Mouse (Mus musculus): ENCODE results near the gene Ptprj. TPM values are rescaled to one million over a fixed set of nuclear protein-coding genes. Genes with fewer than 3 reads are reported as not detected.
A peak's percentile ranks its signal among the peaks of the same experiment; 100 is the strongest.

Gene Ptprj
- total RNA-seq, 2 experiments from 2014 or later, result 9.0 to 9.1 TPM

- no peak for DNase-seq
- intact Hi-C loops (cut with DNase I), result no loop called here
Measured at GRCm38 (mm10) chr2:90488690-90489590, 91.5 kb downstream of the Ptprj start.

- no peak for DNase-seq
- intact Hi-C loops (cut with DNase I), result no loop called here
Measured at GRCm38 (mm10) chr2:90487471-90488238, 92.8 kb downstream of the Ptprj start.

- intact Hi-C loops (cut with DNase I), result no loop called here
- DNase-seq, result no peak
Measured at GRCm38 (mm10) chr2:90486226-90486755, 94.2 kb downstream of the Ptprj start.

GRCm38 (mm10) chr2:90481505-90481904, 98.9 kb downstream of the Ptprj start:
- intact Hi-C loops (cut with DNase I), result no loop called here
- DNase-seq, result no peak

GRCm38 (mm10) chr2:90480747-90481308, 99.6 kb downstream of the Ptprj start:
- intact Hi-C loops (cut with DNase I), result no loop called here
- DNase-seq, result no peak

GRCm38 (mm10) chr2:90478531-90478930, 101.9 kb downstream of the Ptprj start:
- no peak for DNase-seq

GRCm38 (mm10) chr2:90477617-90478016, 102.8 kb downstream of the Ptprj start:
- no peak for DNase-seq
- intact Hi-C loops (cut with DNase I), result no loop called here

More at GRCm38 (mm10) chr2:90478531-90478930, 101.9 kb downstream of the Ptprj start:
- intact Hi-C loops (cut with DNase I), result no loop called here

GRCm38 (mm10) chr2:90476792-90477191, 103.7 kb downstream of the Ptprj start:
- no peak for DNase-seq
- intact Hi-C loops (cut with DNase I), result no loop called here

GRCm38 (mm10) chr2:90476319-90476718, 104.1 kb downstream of the Ptprj start:
- DNase-seq, result no peak
- intact Hi-C loops (cut with DNase I), result no loop called here

GRCm38 (mm10) chr2:90474593-90475405, 105.6 kb downstream of the Ptprj start:
- DNase-seq, result peak; percentile 69 to 89
- intact Hi-C loops (cut with DNase I), result loop anchor here (1.0 to 2.0 kb wide), 2 partner anchors 106 to 151 kb away; partner anchors contain the start of gene Ptprj

GRCm38 (mm10) chr2:90472701-90473100, 107.7 kb downstream of the Ptprj start:
- intact Hi-C loops (cut with DNase I), result loop anchor here (1.0 kb wide), 1 partner anchor 206 kb away; no protein-coding TSS in a partner anchor

GRCm38 (mm10) chr2:90470122-90470521, 110.3 kb downstream of the Ptprj start:
- intact Hi-C loops (cut with DNase I), result no loop called here
- DNase-seq, result peak; percentile 31 to 41

More at GRCm38 (mm10) chr2:90472701-90473100, 107.7 kb downstream of the Ptprj start:
- no peak for DNase-seq

GRCm38 (mm10) chr2:90466480-90466879, 114.0 kb downstream of the Ptprj start:
- DNase-seq, result no peak
- intact Hi-C loops (cut with DNase I), result no loop called here

GRCm38 (mm10) chr2:90463735-90464134, 116.7 kb downstream of the Ptprj start:
- no peak for DNase-seq
- intact Hi-C loops (cut with DNase I), result no loop called here

GRCm38 (mm10) chr2:90462252-90462651, 118.2 kb downstream of the Ptprj start:
- intact Hi-C loops (cut with DNase I), result no loop called here
- DNase-seq, result no peak

- intact Hi-C loops (cut with DNase I), result no loop called here
- DNase-seq, result no peak
Measured at GRCm38 (mm10) chr2:90457946-90458345, 122.5 kb downstream of the Ptprj start.

- intact Hi-C loops (cut with DNase I), result no loop called here
- no peak for DNase-seq
Measured at GRCm38 (mm10) chr2:90452380-90452779, 128.1 kb downstream of the Ptprj start.

GRCm38 (mm10) chr2:90448967-90449740, 131.3 kb downstream of the Ptprj start:
- intact Hi-C loops (cut with DNase I), result no loop called here

GRCm38 (mm10) chr2:90443811-90444210, 136.6 kb downstream of the Ptprj start:
- intact Hi-C loops (cut with DNase I), result no loop called here
- no peak for DNase-seq

More at GRCm38 (mm10) chr2:90448967-90449740, 131.3 kb downstream of the Ptprj start:
- DNase-seq, result no peak
